Mouse (Mus musculus) adrenal gland, postnatal 14 days (tissue): ENCODE measurements around the gene Ttc23l. TPM values are rescaled to one million over a fixed set of nuclear protein-coding genes. Genes with fewer than 3 reads are reported as not detected.

Experiments used
- total RNA-seq: library from RNA; stranded (reverse); gene quantifications from 2 replicates; pipeline ENCODE4 v1.2.3, GENCODE M21; 2021

Gene Ttc23l
- total RNA-seq, 1 experiment from 2014 or later, result not detected

Other genes starting within 250 kb of the Ttc23l start
- 1.5 TPM in 1 of 2 replicates, not detected in the other for gene Gm21973, start 233.3 kb downstream of the Ttc23l start, total RNA-seq
- gene Agxt2, start 200.1 kb downstream of the Ttc23l start, total RNA-seq, result 3.0 and 17.8 TPM in 2 replicates
- gene Dnajc21, start 88.2 kb downstream of the Ttc23l start, total RNA-seq, result 43.6 and 46.9 TPM in 2 replicates
- 49.0 and 54.0 TPM in 2 replicates for gene Brix1, start 72.7 kb downstream of the Ttc23l start, total RNA-seq
- gene Rad1, start 72.7 kb downstream of the Ttc23l start, total RNA-seq, result 14.3 and 14.5 TPM in 2 replicates
- 22.8 and 23.1 TPM in 2 replicates for gene Rai14, start 156.0 kb upstream of the Ttc23l start, total RNA-seq